Mouse (Mus musculus) spleen, postnatal 14 days (tissue): ENCODE measurements around the gene Afm.

Experiments used
- DNase-seq, 2 experiments: peaks; one replicate each; pipeline ENCODE4 v3.0.0; 2021 to 2022; ENCODE audit warnings: low spot score in 2 of 2

The Afm gene

GRCm38 (mm10) chr5:90551191-90551590, 32.5 kb downstream of the Afm start:
- DNase-seq: no peak

GRCm38 (mm10) chr5:90556052-90556451, 37.3 kb downstream of the Afm start:
- DNase-seq: no peak

GRCm38 (mm10) chr5:90560743-90561142, 42.0 kb downstream of the Afm start, which contains the start of gene 5830473C10Rik:
Gene 5830473C10Rik (plus strand): TSS chr5:90561107.
- DNase-seq: no peak

GRCm38 (mm10) chr5:90561721-90562275, 43.1 kb downstream of the Afm start:
- no peak for DNase-seq

- DNase-seq: no peak
These were observed 44.1 kb downstream of the Afm start for GRCm38 (mm10) chr5:90562880-90563279.

GRCm38 (mm10) chr5:90564161-90564560, 45.4 kb downstream of the Afm start:
- no peak for DNase-seq

- no peak for DNase-seq
These were observed 46.5 kb downstream of the Afm start for GRCm38 (mm10) chr5:90565205-90565604.

GRCm38 (mm10) chr5:90567788-90568187, 49.1 kb downstream of the Afm start:
- no peak for DNase-seq

- no peak for DNase-seq
These were observed 49.6 kb downstream of the Afm start for GRCm38 (mm10) chr5:90568338-90568737.

- no peak for DNase-seq
These were observed 52.5 kb downstream of the Afm start for GRCm38 (mm10) chr5:90571216-90571615.

GRCm38 (mm10) chr5:90577751-90578150, 59.0 kb downstream of the Afm start:
- no peak for DNase-seq

GRCm38 (mm10) chr5:90579556-90579955, 60.8 kb downstream of the Afm start:
- DNase-seq: no peak

GRCm38 (mm10) chr5:90582179-90582578, 63.4 kb downstream of the Afm start:
- DNase-seq: no peak

GRCm38 (mm10) chr5:90584799-90585198, 66.1 kb downstream of the Afm start:
- no peak for DNase-seq

- no peak for DNase-seq
These were observed 67.8 kb downstream of the Afm start for GRCm38 (mm10) chr5:90586511-90586910.

- no peak for DNase-seq
These were observed 69.4 kb downstream of the Afm start for GRCm38 (mm10) chr5:90588104-90588503.

- DNase-seq: peak in 1 of 2 experiments; percentile 21
These were observed 70.2 kb downstream of the Afm start for GRCm38 (mm10) chr5:90588708-90589595.

GRCm38 (mm10) chr5:90590676-90591075, 71.9 kb downstream of the Afm start:
- no peak for DNase-seq

- DNase-seq: no peak
These were observed 73.2 kb downstream of the Afm start for GRCm38 (mm10) chr5:90591936-90592335.

GRCm38 (mm10) chr5:90594945-90595344, 76.2 kb downstream of the Afm start:
- no peak for DNase-seq

- DNase-seq: no peak
These were observed 77.4 kb downstream of the Afm start for GRCm38 (mm10) chr5:90596155-90596554.

GRCm38 (mm10) chr5:90601469-90601868, 82.7 kb downstream of the Afm start:
- peak in 1 of 2 experiments; percentile 17 for DNase-seq
